Mouse (Mus musculus) liver, embryonic 15.5 days (tissue): ENCODE data around the gene Fbxl17. TPM values are rescaled to one million over a fixed set of nuclear protein-coding genes. Genes with fewer than 3 reads are reported as not detected.

Experiments
- ATAC-seq: fragments of 200-750 bp; cut with Nextera tagmentation; 2 replicates; pipeline ENCODE4 v1.8.0; 2017; ENCODE audit warnings: moderate number of reproducible peaks, mild to moderate bottlenecking, moderate library complexity; ENCODE audit not compliant: insufficient read depth
- H3K27ac ChIP-seq: fragments of 300-500 bp; sonication (generic); replicated peaks from 2 replicates; pipeline ENCODE4 v1.5.1; 2015; ENCODE audit warnings: mild to moderate bottlenecking, inconsistent platforms
- H3K27me3 ChIP-seq: fragments of 300-500 bp; sonication (generic); 2 replicates; pipeline ENCODE4 v1.6.1; 2015; ENCODE audit warnings: mild to moderate bottlenecking, inconsistent platforms
- H3K36me3 ChIP-seq: fragments of 300-500 bp; sonication (generic); replicated peaks from 2 replicates; pipeline ENCODE4 v1.6.1; 2015; ENCODE audit warnings: moderate library complexity, mild to moderate bottlenecking, inconsistent platforms
- H3K4me1 ChIP-seq: fragments of 300-500 bp; sonication (generic); replicated peaks from 2 replicates; pipeline ENCODE4 v1.6.1; 2015; ENCODE audit warnings: inconsistent platforms
- H3K4me2 ChIP-seq: fragments of 300-500 bp; sonication (generic); 2 replicates; pipeline ENCODE4 v1.6.1; 2015; ENCODE audit warnings: moderate library complexity, mild to moderate bottlenecking, inconsistent platforms
- H3K4me3 ChIP-seq: fragments of 300-500 bp; sonication (generic); replicated peaks from 2 replicates; pipeline ENCODE4 v1.5.1; 2015; ENCODE audit warnings: mild to moderate bottlenecking, inconsistent platforms
- H3K9ac ChIP-seq: fragments of 300-500 bp; sonication (generic); 2 replicates; pipeline ENCODE4 v1.6.1; 2015; ENCODE audit warnings: moderate library complexity, mild to moderate bottlenecking, inconsistent platforms
- H3K9me3 ChIP-seq: fragments of 300-500 bp; sonication (generic); replicated peaks from 2 replicates; pipeline ENCODE4 v1.6.1; 2016; ENCODE audit warnings: inconsistent platforms
- WGBS: fragments of 180-500 bp; shearing (Covaris S2); methylation state at CpG from one replicate; pipeline ENCODE4 v1.1.7; 2015; ENCODE audit warnings: mixed read lengths; ENCODE audit not compliant: insufficient replicate concordance; 5-methylcytosine and 5-hydroxymethylcytosine counted together
- polyA plus RNA-seq: library from polyadenylated mRNA; unstranded; fragments of >200 nt; fragmentation: Nextera tagmentation; extraction: Ambion mirVana; gene quantifications from 2 replicates; pipeline ENCODE4 v1.2.1, GENCODE M21; 2015

Fbxl17 gene
- polyA plus RNA-seq = 1.8 TPM in 2 replicates

DNA sequence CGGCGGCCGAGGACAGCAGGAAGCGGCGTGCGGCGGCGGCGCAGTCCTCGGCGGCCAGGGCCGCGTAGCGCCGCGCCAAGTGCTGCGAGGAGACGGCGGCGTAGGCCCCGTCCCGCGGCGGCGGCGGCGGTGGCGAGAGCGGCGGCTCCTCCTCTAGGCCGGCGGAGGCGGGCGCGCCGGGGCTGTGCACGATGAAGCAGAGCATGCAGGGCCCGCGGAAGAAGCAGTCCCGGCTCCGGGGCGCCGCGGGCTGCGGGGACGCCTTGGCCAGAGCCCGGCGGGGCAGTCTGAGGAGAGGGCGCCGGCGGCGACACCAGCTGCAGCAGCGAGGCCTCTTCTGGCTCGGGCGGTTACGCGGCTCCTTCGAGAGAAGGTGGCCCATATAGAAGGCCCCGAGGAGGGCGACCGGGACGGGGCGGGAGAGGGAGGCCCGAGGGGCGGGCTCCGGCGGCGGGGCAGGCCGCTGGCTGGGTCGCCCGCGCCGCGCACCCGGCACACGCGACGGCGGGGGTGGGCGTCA lies at the start of gene Fbxl17:
TSS of gene Fbxl17 (minus strand) at position 382 of the 520 bp plus-strand sequence.
- Histone ChIP-seq H3K9me3 (no peaks in the 10 kb centered on the region), H3K27me3 (no peaks in the 10 kb centered on the region), H3K4me1 (peaks cover 47% of the 10 kb centered on the region), H3K4me3 (peak within 1 kb of the TSS; percentile 86), H3K9ac (peak within 1 kb of the TSS; percentile 95), H3K4me2 (peak within 1 kb of the TSS; percentile 97), H3K27ac (peak within 1 kb of the TSS; percentile 90), H3K36me3 (no peaks in the 10 kb centered on the region)
- ATAC-seq = peak; percentile 72
- 1% methylated on average over 75 of the region's 80 CpGs for WGBS

DNA sequence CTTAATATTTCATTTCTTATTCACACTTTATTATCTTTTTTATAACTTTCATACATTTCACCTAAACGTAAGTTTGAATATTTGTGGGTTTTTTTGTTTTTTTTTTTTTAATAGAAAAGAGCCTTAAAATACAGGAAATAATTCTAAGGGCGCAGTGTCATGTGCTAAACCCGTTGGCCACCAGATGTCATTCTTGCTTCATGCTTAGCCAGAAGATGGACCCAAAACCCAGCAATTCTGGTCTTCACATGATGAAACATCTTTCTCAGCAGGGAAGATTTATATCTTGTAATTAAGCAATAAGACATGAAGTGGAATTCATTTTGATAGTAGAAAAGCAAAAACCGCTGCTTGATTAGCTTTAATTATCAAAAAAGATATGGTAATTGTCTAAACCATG lies 47.6 kb upstream of the Fbxl17 start:
- H3K4me3 ChIP-seq = no peak overlapping the region
- no peak overlapping the region for H3K27ac ChIP-seq
- no peaks in the 10 kb centered on the region for H3K9me3 ChIP-seq
- no peaks in the 10 kb centered on the region for H3K27me3 ChIP-seq
- H3K4me1 ChIP-seq = no peaks in the 10 kb centered on the region
- 62% methylated on average over 4 of the region's 4 CpGs for WGBS
- no peaks in the 10 kb centered on the region for H3K36me3 ChIP-seq
- no peak overlapping the region for H3K4me2 ChIP-seq
- no peak for ATAC-seq
- H3K9ac ChIP-seq = no peak overlapping the region

DNA sequence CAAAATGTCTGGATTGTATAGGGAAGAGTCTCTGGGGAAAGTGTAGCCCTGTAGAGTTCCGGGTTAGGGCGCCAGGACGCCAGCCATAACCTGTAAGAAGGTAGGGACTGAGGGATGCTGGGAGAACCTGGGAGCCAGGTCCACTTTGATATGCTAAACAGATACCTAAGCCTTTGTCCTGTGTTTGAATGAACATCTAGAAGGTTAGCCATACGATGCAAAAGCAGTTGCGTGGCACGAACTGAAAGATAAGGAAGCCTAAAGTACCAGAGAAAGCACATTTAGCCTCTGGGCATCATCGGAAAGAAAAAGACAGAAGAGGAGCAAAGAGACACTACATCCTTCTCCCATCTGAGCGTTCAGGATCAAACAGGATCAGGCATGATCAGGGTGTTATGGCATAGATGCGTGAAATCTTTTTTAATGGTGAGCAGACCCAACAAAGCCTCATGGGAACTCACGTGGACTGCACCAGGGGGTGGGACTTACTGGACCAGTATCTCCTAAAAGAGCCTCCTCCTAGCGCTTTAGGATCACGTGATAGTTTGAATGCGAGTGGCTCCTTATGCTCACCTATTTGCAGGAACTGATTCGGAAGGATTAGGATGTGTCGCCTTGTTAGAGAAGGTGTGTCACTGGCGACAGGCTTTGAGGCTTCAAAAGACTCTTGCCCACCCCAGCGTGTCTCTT lies 34.9 kb upstream of the Fbxl17 start:
- Histone ChIP-seq H3K9me3 (no peaks in the 10 kb centered on the region), H3K4me2 (no peak overlapping the region), H3K9ac (no peak overlapping the region), H3K27ac (no peak overlapping the region), H3K27me3 (no peaks in the 10 kb centered on the region), H3K4me1 (no peaks in the 10 kb centered on the region), H3K36me3 (no peaks in the 10 kb centered on the region), H3K4me3 (no peak overlapping the region)
- WGBS = 71% methylated on average over 17 of the region's 17 CpGs
- ATAC-seq = no peak

DNA sequence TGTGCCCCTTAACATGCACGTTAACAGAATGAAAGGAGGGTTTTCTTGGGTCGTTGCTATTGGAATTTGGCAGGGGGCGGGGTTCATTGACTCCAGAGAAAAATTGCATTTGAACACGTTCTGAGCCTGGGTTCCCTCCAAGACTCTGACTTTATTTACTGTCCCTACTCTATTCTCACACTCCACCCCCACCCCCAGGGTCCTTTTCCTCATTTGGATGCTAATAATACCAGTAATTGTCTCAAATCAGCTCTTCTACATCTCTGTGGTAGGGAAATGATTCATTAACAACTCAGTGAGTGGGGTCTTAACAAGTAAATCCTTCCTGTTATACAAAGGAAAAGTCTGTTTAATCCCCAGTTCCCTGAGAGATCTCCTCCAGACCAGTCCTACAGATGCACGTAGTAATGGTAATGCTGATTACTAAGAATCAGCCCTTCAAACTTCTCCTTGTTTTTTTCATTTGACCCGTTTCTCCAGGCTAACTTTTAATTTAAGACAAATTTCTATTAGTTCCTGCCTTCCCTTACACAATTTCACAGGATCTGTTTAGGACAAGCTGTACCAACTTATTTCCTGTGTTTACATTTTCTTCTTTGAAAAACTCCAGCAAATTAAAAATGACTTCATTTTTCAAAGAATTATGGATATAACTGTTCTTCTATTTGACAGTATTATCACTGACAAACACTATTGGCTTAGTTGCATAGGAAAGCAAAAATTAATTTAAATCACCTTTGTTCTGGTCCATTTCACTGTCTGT lies 33.4 kb upstream of the Fbxl17 start:
- no peak overlapping the region for H3K9ac ChIP-seq
- no peak overlapping the region for H3K27ac ChIP-seq
- no peaks in the 10 kb centered on the region for H3K4me1 ChIP-seq
- ATAC-seq = no peak
- H3K4me2 ChIP-seq = no peak overlapping the region
- H3K9me3 ChIP-seq = no peaks in the 10 kb centered on the region
- H3K4me3 ChIP-seq = no peak overlapping the region
- H3K27me3 ChIP-seq = no peaks in the 10 kb centered on the region
- no peaks in the 10 kb centered on the region for H3K36me3 ChIP-seq
- 47% methylated on average over 6 of the region's 6 CpGs for WGBS

DNA sequence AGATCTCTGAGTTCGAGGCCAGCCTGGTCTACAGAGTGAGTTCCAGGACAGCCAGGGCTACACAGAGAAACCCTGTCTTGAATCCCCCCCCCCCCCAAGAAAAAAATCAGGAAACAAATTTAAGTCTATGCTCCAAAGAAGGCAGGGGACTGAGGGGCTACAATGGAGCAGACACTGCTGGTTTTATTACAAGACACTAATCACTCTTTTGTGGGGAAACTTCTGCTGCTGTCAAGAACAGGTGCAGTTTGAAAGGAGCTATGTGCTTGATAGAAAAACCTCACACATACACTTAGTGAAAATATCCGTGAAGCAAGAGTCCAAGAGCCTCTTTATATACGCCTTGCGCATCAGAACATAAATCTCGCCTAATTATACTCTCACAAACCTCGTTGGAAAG lies 29.7 kb upstream of the Fbxl17 start:
- 63% methylated on average over 6 of the region's 6 CpGs for WGBS
- no peaks in the 10 kb centered on the region for H3K9me3 ChIP-seq
- no peak overlapping the region for H3K4me2 ChIP-seq
- no peak overlapping the region for H3K4me3 ChIP-seq
- H3K27me3 ChIP-seq = no peaks in the 10 kb centered on the region
- H3K27ac ChIP-seq = no peak overlapping the region
- no peak for ATAC-seq
- no peaks in the 10 kb centered on the region for H3K36me3 ChIP-seq
- no peaks in the 10 kb centered on the region for H3K4me1 ChIP-seq
- no peak overlapping the region for H3K9ac ChIP-seq

DNA sequence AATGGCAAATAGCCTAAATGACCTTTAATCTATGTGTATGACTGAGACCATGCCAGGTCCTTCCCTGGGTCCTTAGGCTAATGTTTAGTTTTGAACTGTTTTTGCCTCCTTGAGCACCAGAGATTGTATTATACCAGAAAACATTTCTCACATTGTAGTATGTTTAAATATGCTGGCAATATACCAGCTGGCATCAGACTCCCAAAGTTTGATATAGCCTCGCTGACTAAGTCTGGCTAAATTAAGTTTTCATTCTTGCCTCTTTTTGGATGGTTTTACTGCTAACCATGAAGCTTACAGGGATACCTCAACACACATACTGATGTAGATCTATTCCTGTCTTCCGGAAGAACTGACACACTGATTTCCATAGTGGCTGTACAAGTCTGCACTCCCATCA lies 20.9 kb upstream of the Fbxl17 start:
- no peak for ATAC-seq
- Histone ChIP-seq H3K27ac (no peak overlapping the region), H3K9ac (no peak overlapping the region), H3K4me1 (no peaks in the 10 kb centered on the region), H3K4me2 (no peak overlapping the region), H3K9me3 (no peaks in the 10 kb centered on the region), H3K27me3 (no peaks in the 10 kb centered on the region), H3K4me3 (no peak overlapping the region), H3K36me3 (no peaks in the 10 kb centered on the region)
- 55% methylated on average over 2 of the region's 2 CpGs for WGBS

DNA sequence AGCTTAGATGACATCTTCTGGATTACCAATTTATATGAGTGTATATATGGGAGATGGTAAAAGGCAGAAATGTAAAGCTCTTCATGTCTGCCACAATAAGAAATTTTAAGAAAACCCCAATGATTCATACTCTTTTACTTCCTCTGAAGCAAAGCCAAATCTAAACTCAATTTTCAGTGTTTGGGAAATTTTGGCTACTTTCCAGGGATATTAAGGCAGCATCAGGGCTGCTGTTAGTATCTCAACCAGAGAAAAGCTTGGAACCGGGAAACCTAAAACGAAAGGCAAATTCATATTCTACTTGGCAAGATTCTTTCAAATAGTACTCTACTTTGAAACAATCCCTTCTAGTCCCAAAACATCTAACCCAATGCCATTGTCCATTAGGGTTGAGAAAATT lies 10.6 kb upstream of the Fbxl17 start:
- Histone ChIP-seq H3K4me1 (no peaks in the 10 kb centered on the region), H3K27ac (no peak overlapping the region), H3K27me3 (no peaks in the 10 kb centered on the region), H3K9me3 (no peaks in the 10 kb centered on the region), H3K4me2 (no peak overlapping the region), H3K36me3 (no peaks in the 10 kb centered on the region), H3K4me3 (no peak overlapping the region), H3K9ac (no peak overlapping the region)
- no peak for ATAC-seq
- 72% methylated on average over 2 of the region's 2 CpGs for WGBS

DNA sequence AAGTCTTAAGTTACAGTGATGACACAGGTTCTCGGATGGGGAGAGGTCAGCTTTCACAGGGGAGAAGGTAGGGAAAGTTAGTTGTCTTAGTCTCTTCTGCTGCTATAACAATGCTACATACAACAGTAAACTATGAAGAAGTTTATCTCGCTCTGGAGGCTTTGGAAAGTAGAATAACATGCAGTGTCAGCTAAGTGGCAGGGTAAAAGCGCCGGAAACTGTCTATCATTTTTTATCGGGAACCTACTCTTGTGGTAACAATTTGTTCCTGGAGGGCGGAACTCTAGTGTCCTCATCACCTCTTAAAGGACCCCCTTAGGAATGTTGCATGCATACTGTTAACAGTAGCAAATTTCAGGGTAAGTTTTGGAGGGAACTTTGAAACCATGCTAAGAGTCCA lies 1.3 kb upstream of the Fbxl17 start:
- Histone ChIP-seq H3K27me3 (no peaks in the 10 kb centered on the region), H3K36me3 (no peaks in the 10 kb centered on the region), H3K9me3 (no peaks in the 10 kb centered on the region), H3K9ac (no peak overlapping the region), H3K4me3 (peak overlapping the region; percentile 86), H3K4me1 (peaks cover 40% of the 10 kb centered on the region), H3K27ac (no peak overlapping the region), H3K4me2 (peak overlapping the region; percentile 97)
- 78% methylated on average over 6 of the region's 6 CpGs for WGBS
- ATAC-seq = no peak

DNA sequence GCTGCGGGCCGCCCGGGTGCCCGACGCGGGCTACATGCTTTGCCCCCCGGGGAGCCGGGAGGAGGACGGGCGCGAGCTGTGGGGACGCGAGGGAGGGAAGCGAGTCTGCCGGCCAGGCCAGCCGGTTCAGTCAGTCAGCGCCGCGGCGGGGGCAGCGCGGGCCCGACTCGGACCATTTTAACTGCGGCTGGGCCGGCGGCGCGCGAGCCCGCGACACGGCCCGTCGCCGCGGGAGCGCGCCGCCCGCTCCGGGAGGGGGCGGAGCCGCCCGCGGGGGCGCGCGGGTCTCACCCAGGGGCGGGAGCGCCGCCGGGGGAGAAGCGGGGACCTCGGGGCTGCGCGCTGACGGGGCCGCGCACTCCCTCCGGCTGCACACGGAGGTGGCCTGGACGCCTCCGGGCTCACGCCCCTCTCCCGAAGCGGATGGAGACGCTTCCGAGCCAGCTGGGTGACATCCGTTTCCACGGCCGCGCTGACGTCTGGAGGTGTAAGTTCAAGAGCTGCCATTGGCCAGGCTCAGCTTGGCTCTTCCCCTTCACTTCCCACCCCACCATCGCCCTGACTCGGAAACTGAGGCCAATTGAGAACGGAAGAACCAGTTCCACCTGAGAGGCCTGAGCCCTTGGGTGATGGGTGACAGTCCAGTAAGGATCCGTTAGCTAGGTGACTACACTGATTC lies 478 bp upstream of the Fbxl17 start:
- peak; percentile 76 for ATAC-seq
- Histone ChIP-seq H3K4me1 (peaks cover 45% of the 10 kb centered on the region), H3K4me2 (peak overlapping the region; percentile 97), H3K27ac (peak overlapping the region; percentile 90), H3K36me3 (no peaks in the 10 kb centered on the region), H3K4me3 (peak overlapping the region; percentile 86), H3K27me3 (no peaks in the 10 kb centered on the region), H3K9ac (peak overlapping the region; percentile 95), H3K9me3 (no peaks in the 10 kb centered on the region)
- WGBS = under 1% methylated on average over 71 of the region's 78 CpGs

DNA sequence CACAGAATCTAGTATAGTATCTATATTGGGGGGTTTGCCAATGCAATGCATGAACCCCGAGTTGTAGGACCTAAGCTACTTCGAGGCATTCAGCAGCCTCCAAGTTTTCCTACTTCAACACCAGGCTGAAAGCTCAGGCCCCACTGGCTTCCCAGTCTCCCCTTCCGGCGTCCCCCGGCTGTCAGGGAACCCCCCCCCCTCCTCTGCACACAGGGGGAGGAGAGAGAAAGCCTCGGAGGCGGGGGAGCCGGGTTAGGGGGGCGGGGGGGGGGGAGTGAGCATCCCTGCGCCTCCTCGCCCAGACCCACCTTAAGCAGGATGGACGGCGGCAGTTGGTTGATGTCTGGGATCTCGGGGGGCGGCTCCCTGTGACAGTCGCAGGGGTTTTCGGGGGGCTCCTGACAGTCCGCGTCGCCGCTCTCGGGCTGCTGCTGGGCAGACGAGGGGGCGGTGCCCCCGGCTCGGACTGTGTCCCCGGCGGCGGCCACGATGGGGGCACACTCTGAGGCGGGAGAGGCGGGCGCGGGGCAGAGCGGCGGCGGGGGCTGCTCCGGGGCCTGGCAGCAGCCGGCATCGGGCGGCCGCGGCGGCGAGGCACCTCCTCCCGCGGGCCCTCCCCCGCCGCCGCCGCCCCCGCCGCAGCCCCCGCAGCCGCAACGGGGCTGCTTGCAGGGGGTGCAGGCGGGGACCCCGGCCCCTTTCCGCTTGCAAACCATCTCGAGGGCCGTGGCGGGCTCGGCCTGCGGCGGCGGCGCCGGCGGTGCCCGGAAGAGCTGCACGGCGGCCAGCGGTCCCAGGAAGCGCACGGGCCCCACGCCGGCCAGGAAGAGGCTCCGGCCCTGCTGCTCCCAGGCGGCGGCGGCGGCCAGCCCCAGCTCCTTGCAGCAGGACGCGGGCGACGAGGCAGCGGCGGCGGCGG lies 841 bp downstream of the Fbxl17 start:
- H3K4me2 ChIP-seq = peak overlapping the region; percentile 97
- H3K4me3 ChIP-seq = peak overlapping the region; percentile 86
- H3K9me3 ChIP-seq = no peaks in the 10 kb centered on the region
- peak; percentile 45 for ATAC-seq
- H3K9ac ChIP-seq = peak overlapping the region; percentile 95
- no peaks in the 10 kb centered on the region for H3K27me3 ChIP-seq
- peak overlapping the region; percentile 90 for H3K27ac ChIP-seq
- no peaks in the 10 kb centered on the region for H3K36me3 ChIP-seq
- H3K4me1 ChIP-seq = peaks cover 53% of the 10 kb centered on the region
- WGBS = under 1% methylated on average over 74 of the region's 90 CpGs
